Mouse (Mus musculus): ENCODE data around the gene Btbd3. TPM values are rescaled to one million over a fixed set of nuclear protein-coding genes. Genes with fewer than 3 reads are reported as not detected.
A peak's percentile ranks its signal among the peaks of the same experiment; 100 is the strongest.

Btbd3 gene
- polyA plus RNA-seq, 1 experiment from 2014 or later, result 24.4 TPM

DNA sequence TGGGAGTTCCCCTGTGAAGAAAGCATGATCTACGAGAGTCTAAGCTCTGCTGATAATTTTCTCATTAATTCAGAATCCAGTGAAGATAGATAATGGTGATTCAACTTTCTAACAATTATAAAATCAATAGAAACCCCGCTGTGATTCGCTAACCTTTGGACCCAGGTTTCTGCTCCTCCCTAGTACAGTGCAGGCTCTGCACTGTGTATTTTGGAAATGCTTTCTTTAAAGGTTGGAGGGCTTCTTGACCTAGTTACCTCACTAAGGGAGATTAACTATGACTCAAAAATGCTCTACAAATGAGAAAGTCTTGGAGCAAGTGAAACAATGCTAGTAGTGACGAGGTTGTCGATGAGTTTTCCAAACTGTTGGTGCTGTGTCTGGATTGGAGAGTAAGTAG is 17.7 kb downstream of the Btbd3 start:
- ATAC-seq, result no peak
- H3K4me3 ChIP-seq (ENCODE audit: low read depth, low read length), result no peak overlapping the region
- no peak for DNase-seq (ENCODE audit: low spot score)
- 74% methylated on average over 5 of the region's 5 CpGs for WGBS
- H3K4me1 ChIP-seq (ENCODE audit: control insufficient read depth, insufficient read depth, low read length), result peaks cover 10% of the 10 kb centered on the region
- H3K9me3 ChIP-seq (replicated peaks; ENCODE audit: control insufficient read depth, low read length), result no peaks in the 10 kb centered on the region
- no peak overlapping the region for H3K9ac ChIP-seq (ENCODE audit: low read length)
- no peaks in the 10 kb centered on the region for H3K27me3 ChIP-seq (replicated peaks; ENCODE audit: control insufficient read depth, insufficient read depth, low read length)
- H3K36me3 ChIP-seq (ENCODE audit: control insufficient read depth, insufficient read depth, low read length), result no peaks in the 10 kb centered on the region
- no peak overlapping the region for H3K27ac ChIP-seq (ENCODE audit: low read depth, low read length)
- no peak overlapping the region for H3K4me2 ChIP-seq (ENCODE audit: low read length)

GRCm38 (mm10) chr2:138277842-138278691 is 21.7 kb downstream of the Btbd3 start:
- H3K27me3 ChIP-seq (replicated peaks; ENCODE audit: control insufficient read depth, insufficient read depth, low read length), result no peaks in the 10 kb centered on the region
- peaks cover 13% of the 10 kb centered on the region for H3K4me1 ChIP-seq (ENCODE audit: control insufficient read depth, insufficient read depth, low read length)
- 0 out of 2 replicates have a peak overlapping the region, but pooled peaks have one; percentile 15 for H3K27ac ChIP-seq (ENCODE audit: low read depth, low read length)
- WGBS, result 7% methylated on average over 17 of the region's 17 CpGs
- H3K36me3 ChIP-seq (ENCODE audit: control insufficient read depth, insufficient read depth, low read length), result 0 out of 2 replicates have a peak, but pooled peaks cover 6% of the 10 kb centered on the region
- ATAC-seq (peak; percentile 94), DNase-seq (ENCODE audit: low spot score) (peak; percentile 91)
- peak overlapping the region; percentile 33 for H3K4me3 ChIP-seq (ENCODE audit: low read depth, low read length)
- H3K4me2 ChIP-seq (ENCODE audit: low read length), result peak overlapping the region; percentile 60
- H3K9me3 ChIP-seq (replicated peaks; ENCODE audit: control insufficient read depth, low read length), result no peaks in the 10 kb centered on the region
- H3K9ac ChIP-seq (ENCODE audit: low read length), result peak overlapping the region; percentile 56

DNA sequence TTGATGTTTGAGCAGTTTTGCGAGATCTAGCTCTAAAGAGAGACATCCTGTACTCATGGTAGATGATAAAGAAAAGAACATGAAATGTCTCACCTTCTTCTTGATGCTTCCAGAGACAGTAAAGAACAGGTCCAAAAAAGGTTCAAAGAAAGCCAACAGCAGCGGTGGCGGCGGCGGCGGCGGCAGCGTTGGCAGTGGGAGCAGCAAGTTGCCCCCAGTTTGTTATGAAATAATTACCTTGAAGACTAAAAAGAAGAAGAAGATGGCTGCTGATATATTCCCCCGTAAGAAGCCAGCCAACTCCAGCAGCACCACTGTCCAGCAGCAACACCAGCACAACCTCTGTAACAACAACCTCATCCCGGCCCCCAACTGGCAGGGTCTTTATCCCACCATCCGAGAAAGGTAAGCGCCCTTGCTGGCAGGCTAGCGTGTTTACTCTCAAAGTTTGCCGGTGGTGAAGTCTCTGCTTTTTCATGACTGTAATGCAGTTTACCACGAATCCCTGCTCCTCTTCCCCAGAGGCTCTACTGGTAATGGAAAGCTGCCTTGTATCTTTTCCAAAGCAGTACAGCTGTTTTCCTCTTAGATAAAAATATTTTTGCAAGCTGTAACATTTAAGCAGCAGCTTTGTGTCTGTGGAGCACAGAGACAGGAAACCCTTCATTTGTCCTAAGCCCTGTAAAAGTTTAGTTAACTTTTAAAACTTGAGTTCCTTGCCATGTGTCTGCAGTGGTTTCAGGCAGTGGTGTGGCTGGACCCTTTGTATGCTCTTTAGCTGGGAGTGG is 22.7 kb downstream of the Btbd3 start:
- peak overlapping the region; percentile 7; the same call in 1 of the 2 replicates for H3K27ac ChIP-seq (ENCODE audit: low read depth, low read length)
- peaks cover 13% of the 10 kb centered on the region for H3K4me1 ChIP-seq (ENCODE audit: control insufficient read depth, insufficient read depth, low read length)
- peaks cover 14% of the 10 kb centered on the region for H3K36me3 ChIP-seq (ENCODE audit: control insufficient read depth, insufficient read depth, low read length)
- H3K4me3 ChIP-seq (ENCODE audit: low read depth, low read length), result peak overlapping the region; percentile 33
- DNase-seq (ENCODE audit: low spot score) (no peak), ATAC-seq (no peak)
- 72% methylated on average over 15 of the region's 15 CpGs for WGBS
- peak overlapping the region; percentile 60 for H3K4me2 ChIP-seq (ENCODE audit: low read length)
- H3K9me3 ChIP-seq (replicated peaks; ENCODE audit: control insufficient read depth, low read length), result no peaks in the 10 kb centered on the region
- H3K9ac ChIP-seq (ENCODE audit: low read length), result peak overlapping the region; percentile 56
- H3K27me3 ChIP-seq (replicated peaks; ENCODE audit: control insufficient read depth, insufficient read depth, low read length), result no peaks in the 10 kb centered on the region

- peak overlapping the region; percentile 5; the same call in 1 of the 2 replicates for H3K9ac ChIP-seq (ENCODE audit: low read length)
- peak overlapping the region; percentile 60 for H3K4me2 ChIP-seq (ENCODE audit: low read length)
- no peaks in the 10 kb centered on the region for H3K27me3 ChIP-seq (replicated peaks; ENCODE audit: control insufficient read depth, insufficient read depth, low read length)
- H3K27ac ChIP-seq (ENCODE audit: low read depth, low read length), result no peak overlapping the region
- ATAC-seq (no peak), DNase-seq (ENCODE audit: low spot score) (no peak)
- H3K36me3 ChIP-seq (ENCODE audit: control insufficient read depth, insufficient read depth, low read length), result peaks cover 20% of the 10 kb centered on the region
- WGBS, result 55% methylated on average over 11 of the region's 11 CpGs
- H3K4me1 ChIP-seq (ENCODE audit: control insufficient read depth, insufficient read depth, low read length), result peaks cover 13% of the 10 kb centered on the region
- peak overlapping the region; percentile 33 for H3K4me3 ChIP-seq (ENCODE audit: low read depth, low read length)
- H3K9me3 ChIP-seq (replicated peaks; ENCODE audit: control insufficient read depth, low read length), result no peaks in the 10 kb centered on the region
These were observed 23.3 kb downstream of the Btbd3 start for GRCm38 (mm10) chr2:138279641-138280040.

- peaks cover 13% of the 10 kb centered on the region for H3K4me1 ChIP-seq (ENCODE audit: control insufficient read depth, insufficient read depth, low read length)
- no peak overlapping the region for H3K9ac ChIP-seq (ENCODE audit: low read length)
- DNase-seq (ENCODE audit: low spot score), result peak; percentile 43
- 64% methylated on average over 17 of the region's 17 CpGs for WGBS
- no peaks in the 10 kb centered on the region for H3K9me3 ChIP-seq (replicated peaks; ENCODE audit: control insufficient read depth, low read length)
- H3K27me3 ChIP-seq (replicated peaks; ENCODE audit: control insufficient read depth, insufficient read depth, low read length), result no peaks in the 10 kb centered on the region
- peak overlapping the region; percentile 60 for H3K4me2 ChIP-seq (ENCODE audit: low read length)
- no peak for ATAC-seq
- no peak overlapping the region for H3K27ac ChIP-seq (ENCODE audit: low read depth, low read length)
- peak overlapping the region; percentile 33 for H3K4me3 ChIP-seq (ENCODE audit: low read depth, low read length)
- H3K36me3 ChIP-seq (ENCODE audit: control insufficient read depth, insufficient read depth, low read length), result peaks cover 20% of the 10 kb centered on the region
These were observed 23.9 kb downstream of the Btbd3 start for GRCm38 (mm10) chr2:138280225-138280711.

- H3K27me3 ChIP-seq (replicated peaks; ENCODE audit: control insufficient read depth, insufficient read depth, low read length), result no peaks in the 10 kb centered on the region
These were observed 25.3 kb downstream of the Btbd3 start for GRCm38 (mm10) chr2:138281550-138282201.

GRCm38 (mm10) chr2:138283372-138283771 is 27.0 kb downstream of the Btbd3 start:
- DNase-seq (ENCODE audit: low spot score), result no peak
- H3K27me3 ChIP-seq (replicated peaks; ENCODE audit: control insufficient read depth, insufficient read depth, low read length), result no peaks in the 10 kb centered on the region
- no peak overlapping the region for H3K4me3 ChIP-seq (ENCODE audit: low read depth, low read length)
- no peak overlapping the region for H3K9ac ChIP-seq (ENCODE audit: low read length)
- no peak overlapping the region for H3K4me2 ChIP-seq (ENCODE audit: low read length)
- H3K4me1 ChIP-seq (ENCODE audit: control insufficient read depth, insufficient read depth, low read length), result peaks cover 3% of the 10 kb centered on the region
- H3K9me3 ChIP-seq (replicated peaks; ENCODE audit: control insufficient read depth, low read length), result no peaks in the 10 kb centered on the region
- 93% methylated on average over 12 of the region's 12 CpGs for WGBS
- no peak for ATAC-seq
- peaks cover 25% of the 10 kb centered on the region for H3K36me3 ChIP-seq (ENCODE audit: control insufficient read depth, insufficient read depth, low read length)
- no peak overlapping the region for H3K27ac ChIP-seq (ENCODE audit: low read depth, low read length)

More at GRCm38 (mm10) chr2:138281550-138282201, 25.3 kb downstream of the Btbd3 start:
- H3K9ac ChIP-seq (ENCODE audit: low read length), result no peak overlapping the region
- no peak overlapping the region for H3K27ac ChIP-seq (ENCODE audit: low read depth, low read length)
- H3K4me3 ChIP-seq (ENCODE audit: low read depth, low read length), result no peak overlapping the region
- no peaks in the 10 kb centered on the region for H3K9me3 ChIP-seq (replicated peaks; ENCODE audit: control insufficient read depth, low read length)
- no peak overlapping the region for H3K4me2 ChIP-seq (ENCODE audit: low read length)
- H3K36me3 ChIP-seq (ENCODE audit: control insufficient read depth, insufficient read depth, low read length), result peaks cover 24% of the 10 kb centered on the region
- peaks cover 13% of the 10 kb centered on the region for H3K4me1 ChIP-seq (ENCODE audit: control insufficient read depth, insufficient read depth, low read length)
- DNase-seq (ENCODE audit: low spot score) (no peak), ATAC-seq (no peak)
- WGBS, result 91% methylated on average over 10 of the region's 10 CpGs

- Histone ChIP-seq H3K27me3 (replicated peaks; ENCODE audit: control insufficient read depth, insufficient read depth, low read length) (no peaks in the 10 kb centered on the region), H3K4me2 (ENCODE audit: low read length) (no peak overlapping the region), H3K36me3 (ENCODE audit: control insufficient read depth, insufficient read depth, low read length) (peaks cover 29% of the 10 kb centered on the region), H3K9ac (ENCODE audit: low read length) (no peak overlapping the region), H3K4me3 (ENCODE audit: low read depth, low read length) (no peak overlapping the region), H3K9me3 (replicated peaks; ENCODE audit: control insufficient read depth, low read length) (no peaks in the 10 kb centered on the region), H3K4me1 (ENCODE audit: control insufficient read depth, insufficient read depth, low read length) (peaks cover 3% of the 10 kb centered on the region), H3K27ac (ENCODE audit: low read depth, low read length) (no peak overlapping the region)
- WGBS, result 97% methylated on average over 15 of the region's 15 CpGs
- ATAC-seq, result no peak
- no peak for DNase-seq (ENCODE audit: low spot score)
These were observed 27.5 kb downstream of the Btbd3 start for GRCm38 (mm10) chr2:138283856-138284255.
